Mouse (Mus musculus): ENCODE data around the gene Slc9a9.

DNA sequence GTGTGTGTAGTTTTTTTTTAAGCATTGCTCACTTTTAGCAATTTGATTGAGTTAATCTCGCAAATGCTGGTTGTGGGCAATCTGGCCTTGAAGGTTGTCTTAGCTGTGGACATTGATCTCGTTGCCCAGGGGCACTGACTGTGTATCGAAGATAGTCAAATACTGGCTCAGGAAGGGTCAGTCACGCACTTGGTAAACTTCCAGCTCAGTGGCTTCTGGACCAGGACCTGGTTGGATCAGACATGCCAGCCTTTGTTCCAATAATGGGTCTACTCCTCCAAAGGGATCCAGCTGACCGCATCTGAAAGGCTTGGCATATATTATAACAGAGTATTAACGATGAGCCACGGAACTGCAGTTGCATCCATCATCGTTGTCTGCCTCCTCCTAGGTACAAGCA, 489.2 kb downstream of the Slc9a9 start:
- TF ChIP-seq CTCF (IDR thresholded peaks at IDR 0.05; ENCODE audit: control insufficient read depth, insufficient read depth, insufficient replicate concordance, low read depth, low read length) = no peak
- TF ChIP-seq POLR2A (IDR thresholded peaks at IDR 0.05; ENCODE audit: control insufficient read depth, low read depth, low read length) = no peak
